Mouse (Mus musculus) forebrain, embryonic 10.5 days (tissue): ENCODE data around the gene Notch3. TPM values are rescaled to one million over a fixed set of nuclear protein-coding genes. Genes with fewer than 3 reads are reported as not detected.
"Not testable (repeated sequence)": the region's sequence is repeated elsewhere in the genome, so short reads cannot be mapped to it uniquely, and the experiment has no call there.

Source experiments
- DNase-seq: peaks from one replicate; pipeline ENCODE4 v3.0.0-alpha.2; 2017; ENCODE audit warnings: low spot score; ENCODE audit errors: extremely low spot score
- H3K27ac ChIP-seq: fragments of 300-500 bp; sonication (generic); 2 replicates; pipeline ENCODE4 v1.5.1; 2016; ENCODE audit warnings: mild to moderate bottlenecking
- H3K27me3 ChIP-seq: fragments of 300-500 bp; sonication (generic); 2 replicates; pipeline ENCODE4 v1.6.1; 2016; ENCODE audit warnings: mild to moderate bottlenecking; ENCODE audit not compliant: poor library complexity, severe bottlenecking
- H3K36me3 ChIP-seq: fragments of 300-500 bp; sonication (generic); replicated peaks from 2 replicates; pipeline ENCODE4 v1.6.1; 2016; ENCODE audit warnings: mild to moderate bottlenecking, moderate library complexity
- H3K4me1 ChIP-seq: fragments of 300-500 bp; sonication (generic); 2 replicates; pipeline ENCODE4 v1.6.1; 2016
- H3K4me3 ChIP-seq: fragments of 300-500 bp; sonication (generic); 2 replicates; pipeline ENCODE4 v1.5.1; 2016; ENCODE audit warnings: mild to moderate bottlenecking, moderate library complexity
- H3K9me3 ChIP-seq: fragments of 300-500 bp; sonication (generic); 2 replicates; pipeline ENCODE4 v1.6.1; 2016; ENCODE audit warnings: mild to moderate bottlenecking, moderate library complexity
- WGBS: fragments of 180-500 bp; shearing (Covaris S2); methylation state at CpG from one replicate; pipeline ENCODE4 v1.1.7; 2016; 5-methylcytosine and 5-hydroxymethylcytosine counted together
- polyA plus RNA-seq: library from polyadenylated mRNA; unstranded; fragments of >200 nt; fragmentation: Nextera tagmentation; extraction: Ambion mirVana; gene quantifications from 2 replicates; pipeline ENCODE4 v1.2.1, GENCODE M21; 2016

Notch3 gene
- 24.4 and 25.7 TPM in 2 replicates for polyA plus RNA-seq

GRCm38 (mm10) chr17:32166687-32167086 is at the start of gene Notch3:
Gene Notch3 (minus strand): TSS chr17:32166852.
- peak; percentile 82 for DNase-seq
- H3K27me3 ChIP-seq, result peaks cover 35% of the 10 kb centered on the region
- H3K9me3 ChIP-seq, result no peaks in the 10 kb centered on the region
- peak within 1 kb of the TSS; percentile 98 for H3K27ac ChIP-seq
- peak within 1 kb of the TSS; percentile 81 for H3K4me3 ChIP-seq
- peaks cover 56% of the 10 kb centered on the region for H3K4me1 ChIP-seq
- H3K36me3 ChIP-seq, result peaks cover 13% of the 10 kb centered on the region
- under 1% methylated on average over 37 of the region's 39 CpGs for WGBS

- H3K4me1 ChIP-seq, H3K9me3 ChIP-seq, H3K4me3 ChIP-seq, H3K27ac ChIP-seq, DNase-seq, H3K27me3 ChIP-seq: not testable (repeated sequence)
- H3K36me3 ChIP-seq, result peaks cover 100% of the 10 kb centered on the region
- 74% methylated on average over 4 of the region's 4 CpGs for WGBS
Measured at GRCm38 (mm10) chr17:32215587-32215986, 48.9 kb upstream of the Notch3 start.

- not testable (repeated sequence) for H3K9me3 ChIP-seq, H3K27ac ChIP-seq, H3K4me3 ChIP-seq, H3K27me3 ChIP-seq, DNase-seq, H3K4me1 ChIP-seq
- H3K36me3 ChIP-seq, result peaks cover 100% of the 10 kb centered on the region
- 90% methylated on average over 6 of the region's 6 CpGs for WGBS
Measured at GRCm38 (mm10) chr17:32211554-32211953, 44.9 kb upstream of the Notch3 start.

- H3K4me3 ChIP-seq, result no peak overlapping the region
- H3K27me3 ChIP-seq, result no peaks in the 10 kb centered on the region
- H3K36me3 ChIP-seq, result peaks cover 99% of the 10 kb centered on the region
- H3K4me1 ChIP-seq, result 0 out of 2 replicates have a peak, but pooled peaks cover 2% of the 10 kb centered on the region
- no peak overlapping the region for H3K27ac ChIP-seq
- H3K9me3 ChIP-seq, result no peaks in the 10 kb centered on the region
- 63% methylated on average over 3 of the region's 3 CpGs for WGBS
- DNase-seq, result no peak
Measured at GRCm38 (mm10) chr17:32209752-32210151, 43.1 kb upstream of the Notch3 start.

GRCm38 (mm10) chr17:32209144-32209543 is 42.5 kb upstream of the Notch3 start:
- WGBS, result 80% methylated on average over 6 of the region's 6 CpGs
- DNase-seq, result no peak
- peaks cover 99% of the 10 kb centered on the region for H3K36me3 ChIP-seq

GRCm38 (mm10) chr17:32207586-32208245 is 41.1 kb upstream of the Notch3 start:
- Histone ChIP-seq H3K9me3 (no peaks in the 10 kb centered on the region), H3K27ac (no peak overlapping the region), H3K27me3 (no peaks in the 10 kb centered on the region), H3K36me3 (peaks cover 99% of the 10 kb centered on the region), H3K4me3 (no peak overlapping the region), H3K4me1 (0 out of 2 replicates have a peak, but pooled peaks cover 2% of the 10 kb centered on the region)
- no peak for DNase-seq
- 84% methylated on average over 5 of the region's 5 CpGs for WGBS

More at GRCm38 (mm10) chr17:32209144-32209543, 42.5 kb upstream of the Notch3 start:
- no peaks in the 10 kb centered on the region for H3K9me3 ChIP-seq
- H3K4me1 ChIP-seq, result 0 out of 2 replicates have a peak, but pooled peaks cover 2% of the 10 kb centered on the region
- H3K4me3 ChIP-seq, result no peak overlapping the region
- H3K27ac ChIP-seq, result no peak overlapping the region
- H3K27me3 ChIP-seq, result no peaks in the 10 kb centered on the region

- Histone ChIP-seq H3K4me3 (no peak overlapping the region), H3K9me3 (no peaks in the 10 kb centered on the region), H3K4me1 (0 out of 2 replicates have a peak, but pooled peaks cover 2% of the 10 kb centered on the region), H3K27ac (no peak overlapping the region), H3K27me3 (no peaks in the 10 kb centered on the region), H3K36me3 (peaks cover 99% of the 10 kb centered on the region)
- 90% methylated on average over 3 of the region's 3 CpGs for WGBS
- no peak for DNase-seq
Measured at GRCm38 (mm10) chr17:32205345-32205744, 38.7 kb upstream of the Notch3 start.

- Histone ChIP-seq H3K27me3 (no peaks in the 10 kb centered on the region), H3K36me3 (peaks cover 99% of the 10 kb centered on the region), H3K4me1 (no peaks in the 10 kb centered on the region), H3K27ac (no peak overlapping the region), H3K9me3 (no peaks in the 10 kb centered on the region), H3K4me3 (no peak overlapping the region)
- 94% methylated on average over 3 of the region's 3 CpGs for WGBS
- no peak for DNase-seq
Measured at GRCm38 (mm10) chr17:32202972-32203371, 36.3 kb upstream of the Notch3 start.

- Histone ChIP-seq H3K27me3 (no peaks in the 10 kb centered on the region), H3K27ac (0 out of 2 replicates have a peak overlapping the region, but pooled peaks have one; percentile 5), H3K4me1 (no peaks in the 10 kb centered on the region), H3K36me3 (peaks cover 99% of the 10 kb centered on the region), H3K9me3 (no peaks in the 10 kb centered on the region), H3K4me3 (no peak overlapping the region)
- DNase-seq, result no peak
- WGBS, result 86% methylated on average over 5 of the region's 5 CpGs
Measured at GRCm38 (mm10) chr17:32201086-32201485, 34.4 kb upstream of the Notch3 start.

GRCm38 (mm10) chr17:32199796-32200195 is 33.1 kb upstream of the Notch3 start:
- Histone ChIP-seq H3K4me3 (no peak overlapping the region), H3K27ac (no peak overlapping the region), H3K27me3 (no peaks in the 10 kb centered on the region), H3K36me3 (peaks cover 97% of the 10 kb centered on the region), H3K4me1 (no peaks in the 10 kb centered on the region), H3K9me3 (no peaks in the 10 kb centered on the region)
- DNase-seq, result no peak
- 95% methylated on average over 2 of the region's 2 CpGs for WGBS

- Histone ChIP-seq H3K36me3 (peaks cover 76% of the 10 kb centered on the region), H3K9me3 (no peaks in the 10 kb centered on the region), H3K4me1 (no peaks in the 10 kb centered on the region), H3K4me3 (no peak overlapping the region), H3K27me3 (no peaks in the 10 kb centered on the region), H3K27ac (no peak overlapping the region)
- 88% methylated on average over 14 of the region's 14 CpGs for WGBS
- DNase-seq, result no peak
Measured at GRCm38 (mm10) chr17:32197156-32197555, 30.5 kb upstream of the Notch3 start.

- peaks cover 62% of the 10 kb centered on the region for H3K36me3 ChIP-seq
Measured at GRCm38 (mm10) chr17:32195725-32196124, 29.1 kb upstream of the Notch3 start.

GRCm38 (mm10) chr17:32193010-32193409 is 26.4 kb upstream of the Notch3 start:
- whole genome bisulfite sequencing, result 90% methylated on average over 5 of the region's 5 CpGs
- Histone ChIP-seq H3K4me3 (no peak overlapping the region), H3K9me3 (no peaks in the 10 kb centered on the region), H3K4me1 (peaks cover 17% of the 10 kb centered on the region), H3K27me3 (peaks cover 27% of the 10 kb centered on the region), H3K27ac (no peak overlapping the region), H3K36me3 (peaks cover 35% of the 10 kb centered on the region)
- DNase-seq, result no peak

More at GRCm38 (mm10) chr17:32195725-32196124, 29.1 kb upstream of the Notch3 start:
- Histone ChIP-seq H3K9me3 (no peaks in the 10 kb centered on the region), H3K27me3 (peaks cover under 1% of the 10 kb centered on the region; the same call in 1 of the 2 replicates), H3K4me1 (no peaks in the 10 kb centered on the region), H3K27ac (no peak overlapping the region), H3K4me3 (no peak overlapping the region)
- 93% methylated on average over 5 of the region's 5 CpGs for WGBS
- DNase-seq, result no peak
